Mouse (Mus musculus) layer of hippocampus, adult 2 months (tissue): Measurements from ENCODE around the gene Cyp27a1. TPM values are rescaled to one million over a fixed set of nuclear protein-coding genes. Genes with fewer than 3 reads are reported as not detected.

Source experiments
- DNase-seq, 2 experiments: peaks; one replicate each; pipeline ENCODE4 v3.0.0; 2022; ENCODE audit warnings: low spot score in 2 of 2
- H3K27ac ChIP-seq: fragments of 200-600 bp; 2 replicates; pipeline ENCODE4 v1.8.1; 2022
- H3K4me3 ChIP-seq: fragments of 200-600 bp; 2 replicates; pipeline ENCODE4 v1.8.1; 2022; ENCODE audit warnings: mild to moderate bottlenecking
- CTCF ChIP-seq: fragments of 200-600 bp; conservative IDR thresholded peaks from 2 replicates; pipeline ENCODE4 v1.8.1; 2022; ENCODE audit warnings: antibody characterized with exemption, mild to moderate bottlenecking, moderate library complexity
- total RNA-seq, 2 experiments: library from RNA; stranded (reverse); gene quantifications; 2 replicates each; pipeline ENCODE4 v1.2.3; 2021

Gene Cyp27a1
- total RNA-seq, 2 experiments from 2014 or later, result 2.7 to 3.1 TPM

- peak; percentile 83 for TF ChIP-seq CTCF
- H3K27ac ChIP-seq, result no peak overlapping the region
- peak; percentile 49 to 73 for DNase-seq
- H3K4me3 ChIP-seq, result no peak overlapping the region
Observed at GRCm38 (mm10) chr1:74763081-74763480, 49.7 kb downstream of the Cyp27a1 start.

- Histone ChIP-seq H3K4me3 (peak overlapping the region; percentile 46; the same call in 1 of the 2 replicates), H3K27ac (no peak overlapping the region)
- DNase-seq, result no peak
- TF ChIP-seq CTCF, result no peak
Observed at GRCm38 (mm10) chr1:74770727-74771466, 57.5 kb downstream of the Cyp27a1 start.

- no peak for TF ChIP-seq CTCF
Observed at GRCm38 (mm10) chr1:74771467-74771844, 58.1 kb downstream of the Cyp27a1 start.

GRCm38 (mm10) chr1:74771845-74771930 is 58.3 kb downstream of the Cyp27a1 start, which contains the start of gene Wnt6:
TSS of gene Wnt6 (plus strand) at chr1:74771892.
- no peak for TF ChIP-seq CTCF
- DNase-seq, result no peak
- H3K4me3 ChIP-seq, result peak within 1 kb of the TSS; percentile 46
- H3K27ac ChIP-seq, result no peak within 1 kb of the TSS

More at GRCm38 (mm10) chr1:74771467-74771844, 58.1 kb downstream of the Cyp27a1 start:
- Histone ChIP-seq H3K4me3 (peak overlapping the region; percentile 46), H3K27ac (no peak overlapping the region)
- no peak for DNase-seq

- Histone ChIP-seq H3K27ac (no peak overlapping the region), H3K4me3 (peak overlapping the region; percentile 46)
- no peak for DNase-seq
- no peak for TF ChIP-seq CTCF
Observed at GRCm38 (mm10) chr1:74771931-74772620, 58.7 kb downstream of the Cyp27a1 start.

GRCm38 (mm10) chr1:74773136-74773535 is 59.8 kb downstream of the Cyp27a1 start:
- Histone ChIP-seq H3K27ac (no peak overlapping the region), H3K4me3 (no peak overlapping the region; the same call in 1 of the 2 replicates)
- DNase-seq, result peak in 1 of 2 experiments; percentile 47
- no peak for TF ChIP-seq CTCF

- Histone ChIP-seq H3K27ac (no peak overlapping the region), H3K4me3 (no peak overlapping the region)
- no peak for DNase-seq
- no peak for TF ChIP-seq CTCF
Observed at GRCm38 (mm10) chr1:74774062-74774461, 60.7 kb downstream of the Cyp27a1 start.

- H3K27ac ChIP-seq, result no peak overlapping the region
- DNase-seq, result no peak
- no peak overlapping the region for H3K4me3 ChIP-seq
- peak; percentile 68 for TF ChIP-seq CTCF
Observed at GRCm38 (mm10) chr1:74775816-74776215, 62.4 kb downstream of the Cyp27a1 start.

GRCm38 (mm10) chr1:74778934-74779486 is 65.6 kb downstream of the Cyp27a1 start:
- Histone ChIP-seq H3K4me3 (no peak overlapping the region), H3K27ac (no peak overlapping the region)
- DNase-seq, result no peak
- no peak for TF ChIP-seq CTCF

- Histone ChIP-seq H3K4me3 (no peak overlapping the region), H3K27ac (no peak overlapping the region)
- DNase-seq, result no peak
- no peak for TF ChIP-seq CTCF
Observed at GRCm38 (mm10) chr1:74782045-74782444, 68.7 kb downstream of the Cyp27a1 start.

- H3K27ac ChIP-seq, result no peak overlapping the region
- TF ChIP-seq CTCF, result no peak
- DNase-seq, result no peak
- peak overlapping the region; percentile 50 for H3K4me3 ChIP-seq
Observed at GRCm38 (mm10) chr1:74783554-74783953, 70.2 kb downstream of the Cyp27a1 start.

GRCm38 (mm10) chr1:74784041-74784759 is 70.8 kb downstream of the Cyp27a1 start:
- no peak overlapping the region for H3K27ac ChIP-seq
- DNase-seq, result no peak
- H3K4me3 ChIP-seq, result peak overlapping the region; percentile 50
- TF ChIP-seq CTCF, result peak; percentile 80

Other genes starting within 250 kb of the Cyp27a1 start
- gene Cnot9, start 207.5 kb upstream of the Cyp27a1 start, total RNA-seq, result 10 to 100 TPM; 21.9 to 24.0 TPM
- gene Plcd4, start 170.7 kb upstream of the Cyp27a1 start, total RNA-seq, result 10 to 100 TPM; 18.4 to 20.4 TPM
- gene Usp37, start 169.3 kb upstream of the Cyp27a1 start, total RNA-seq, result 10 to 100 TPM; 22.9 to 23.4 TPM
- 10 to 100 TPM; 30.7 to 30.8 TPM for gene Zfp142, start 125.3 kb upstream of the Cyp27a1 start, total RNA-seq
- 10 to 100 TPM; 23.7 to 24.8 TPM for gene Bcs1l, start 125.3 kb upstream of the Cyp27a1 start, total RNA-seq
- 10 to 100 TPM; 67.7 to 71.5 TPM for gene Rnf25, start 112.2 kb upstream of the Cyp27a1 start, total RNA-seq
- gene Stk36, start 112.1 kb upstream of the Cyp27a1 start, total RNA-seq, result 1 to 10 TPM; 3.3 to 5.6 TPM
- gene Ttll4, start 51.8 kb upstream of the Cyp27a1 start, total RNA-seq, result 10 to 100 TPM; 23.9 to 24.5 TPM
- not detected for gene Prkag3, start 35.6 kb downstream of the Cyp27a1 start, total RNA-seq
- gene Wnt6, start 58.3 kb downstream of the Cyp27a1 start, total RNA-seq, result 1 to 10 TPM in 1 of 2 experiments, under 1 TPM in 1; 0.79 to 1.1 TPM
- gene Wnt10a, start 77.9 kb downstream of the Cyp27a1 start, total RNA-seq, result 1 to 10 TPM; 2.5 to 3.3 TPM
- gene Cdk5r2, start 141.4 kb downstream of the Cyp27a1 start, total RNA-seq, result 100 to 1,000 TPM; 193 to 196 TPM
- gene Fev, start 171.8 kb downstream of the Cyp27a1 start, total RNA-seq, result not detected
- gene Cryba2, start 179.6 kb downstream of the Cyp27a1 start, total RNA-seq, result not detected
- 1 to 10 TPM; 2.4 to 2.7 TPM for gene Cfap65, start 222.0 kb downstream of the Cyp27a1 start, total RNA-seq
- under 1 TPM; 0.23 to 0.27 TPM for gene Ihh, start 238.1 kb downstream of the Cyp27a1 start, total RNA-seq